Mouse (Mus musculus): ENCODE data around the gene Wdr18. TPM values are rescaled to one million over a fixed set of nuclear protein-coding genes. Genes with fewer than 3 reads are reported as not detected.

Gene Wdr18
- polyA plus RNA-seq, 1 experiment from 2014 or later: 87.5 TPM

DNA sequence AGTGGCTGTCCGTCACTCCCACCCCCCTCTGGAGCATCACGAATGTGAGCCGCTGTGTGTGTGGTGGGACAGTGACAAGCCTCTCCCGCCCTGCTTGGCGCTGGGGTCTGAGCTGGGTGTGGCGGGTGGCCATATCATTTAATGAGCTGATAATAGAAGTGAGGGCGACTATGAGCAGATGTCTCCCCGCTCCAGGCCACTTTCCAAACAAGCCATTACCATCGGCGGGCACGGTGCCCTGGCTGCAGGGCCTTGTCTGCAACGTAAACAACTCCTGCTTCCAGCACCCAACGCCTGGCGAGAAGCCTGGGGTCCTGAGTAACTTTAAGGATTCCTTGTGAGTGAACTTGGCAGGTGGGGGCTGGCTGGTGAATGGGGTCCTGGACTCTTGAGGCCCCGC is 37.9 kb downstream of the Wdr18 start:
- peak overlapping the region; percentile 87 for H3K4me2 ChIP-seq
- peak overlapping the region; percentile 54 for H3K4me3 ChIP-seq
- no peaks in the 10 kb centered on the region for H3K9me3 ChIP-seq
- peaks cover 25% of the 10 kb centered on the region for H3K4me1 ChIP-seq
- peaks cover 12% of the 10 kb centered on the region; the same call in 1 of the 2 replicates for H3K27me3 ChIP-seq (replicated peaks)
- 3% methylated on average over 15 of the region's 15 CpGs for WGBS
- no peaks in the 10 kb centered on the region for H3K36me3 ChIP-seq (replicated peaks)
- peak overlapping the region; percentile 66; the same call in 1 of the 2 replicates for H3K27ac ChIP-seq
- ATAC-seq (replicated peaks): peak; percentile 38
- H3K9ac ChIP-seq: peak overlapping the region; percentile 32; the same call in 1 of the 2 replicates

GRCm38 (mm10) chr10:80001945-80002344 is 42.0 kb downstream of the Wdr18 start:
- peaks cover 14% of the 10 kb centered on the region for H3K4me1 ChIP-seq
- no peak for ATAC-seq (replicated peaks)
- H3K36me3 ChIP-seq (replicated peaks): no peaks in the 10 kb centered on the region
- H3K9me3 ChIP-seq: no peaks in the 10 kb centered on the region
- H3K9ac ChIP-seq: no peak overlapping the region
- WGBS: 81% methylated on average over 9 of the region's 9 CpGs
- peaks cover 22% of the 10 kb centered on the region; the same call in 1 of the 2 replicates for H3K27me3 ChIP-seq (replicated peaks)
- H3K4me2 ChIP-seq: no peak overlapping the region
- H3K4me3 ChIP-seq: no peak overlapping the region
- no peak overlapping the region for H3K27ac ChIP-seq

- Histone ChIP-seq H3K27me3 (replicated peaks) (peaks cover 22% of the 10 kb centered on the region; the same call in 1 of the 2 replicates), H3K36me3 (replicated peaks) (no peaks in the 10 kb centered on the region), H3K4me1 (peaks cover 6% of the 10 kb centered on the region), H3K9me3 (no peaks in the 10 kb centered on the region), H3K4me2 (no peak overlapping the region), H3K27ac (no peak overlapping the region), H3K9ac (no peak overlapping the region), H3K4me3 (no peak overlapping the region)
- no peak for ATAC-seq (replicated peaks)
- 26% methylated on average over 21 of the region's 21 CpGs for WGBS
Observed at GRCm38 (mm10) chr10:80002829-80003228, 42.9 kb downstream of the Wdr18 start.

DNA sequence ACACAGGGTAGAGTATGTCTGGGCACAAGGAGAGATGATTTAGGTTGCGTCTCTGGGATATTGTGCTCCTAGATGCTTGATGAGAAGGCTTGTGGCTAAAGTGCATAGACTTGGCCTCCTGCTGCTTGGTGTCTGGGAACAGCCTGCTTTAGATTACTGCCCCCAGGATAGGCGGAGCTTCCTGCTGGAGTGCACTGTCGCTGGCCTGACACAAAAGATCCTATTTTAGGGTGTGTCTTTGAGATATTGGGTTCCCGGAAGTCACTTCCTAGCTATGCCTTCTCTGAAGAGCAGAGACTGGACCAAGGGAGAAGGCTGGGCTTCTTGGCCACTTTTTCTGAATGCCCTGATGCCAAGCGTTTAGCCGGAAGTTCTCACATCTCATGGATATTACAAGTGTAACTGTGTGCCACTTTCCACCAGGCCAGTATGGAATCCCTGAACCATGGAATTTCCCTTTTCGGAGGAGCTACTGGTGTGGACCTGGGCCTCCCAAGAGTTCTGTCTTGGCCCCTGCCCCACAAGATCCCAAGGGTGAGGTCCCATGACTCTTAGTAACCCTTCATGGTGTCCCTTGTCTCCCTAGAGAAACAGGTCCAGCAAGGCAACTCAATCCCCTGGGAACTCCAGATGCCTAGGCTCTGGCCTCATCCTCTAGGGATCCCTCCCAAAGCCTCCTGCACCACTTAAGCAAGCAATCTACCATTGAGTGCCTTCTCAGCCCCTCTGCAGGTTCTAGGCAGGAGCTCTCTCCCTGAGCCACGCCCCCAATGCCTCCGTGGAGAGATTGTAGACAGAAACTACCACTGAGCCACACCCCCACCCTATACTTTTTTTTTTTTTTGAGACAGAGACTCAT is 43.7 kb downstream of the Wdr18 start:
- Histone ChIP-seq H3K4me2 (no peak overlapping the region), H3K9ac (no peak overlapping the region), H3K4me3 (no peak overlapping the region), H3K9me3 (no peaks in the 10 kb centered on the region), H3K27ac (no peak overlapping the region), H3K27me3 (replicated peaks) (peaks cover 22% of the 10 kb centered on the region; the same call in 1 of the 2 replicates), H3K36me3 (replicated peaks) (no peaks in the 10 kb centered on the region; the same call in 1 of the 2 replicates), H3K4me1 (no peaks in the 10 kb centered on the region)
- WGBS: 68% methylated on average over 9 of the region's 9 CpGs
- no peak for ATAC-seq (replicated peaks)

DNA sequence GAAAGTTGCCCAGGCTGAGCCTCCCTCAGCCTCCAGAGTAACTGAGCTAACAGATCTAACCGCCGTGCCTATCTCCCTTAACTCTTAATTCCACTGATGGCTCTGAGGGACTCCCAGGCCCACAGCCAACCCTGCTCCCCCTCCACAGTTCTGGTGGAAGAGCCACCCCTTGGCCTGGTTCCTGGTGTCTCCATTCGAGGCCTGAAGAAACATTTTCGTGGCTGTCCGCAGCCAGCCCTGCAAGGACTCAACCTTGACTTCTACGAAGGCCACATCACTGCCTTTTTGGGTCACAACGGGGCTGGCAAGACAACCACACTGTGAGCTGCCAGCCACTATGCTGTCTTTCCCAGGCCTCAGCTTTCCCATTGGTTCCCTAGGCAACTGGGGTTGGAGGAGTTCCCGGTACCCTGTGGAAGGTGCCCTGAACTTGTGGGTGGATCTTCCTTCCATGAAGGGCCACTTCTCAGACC is 44.3 kb downstream of the Wdr18 start:
- Histone ChIP-seq H3K27me3 (replicated peaks) (peaks cover 22% of the 10 kb centered on the region; the same call in 1 of the 2 replicates), H3K9me3 (no peaks in the 10 kb centered on the region), H3K4me2 (no peak overlapping the region), H3K9ac (no peak overlapping the region), H3K4me3 (no peak overlapping the region), H3K4me1 (no peaks in the 10 kb centered on the region), H3K27ac (no peak overlapping the region), H3K36me3 (replicated peaks) (no peaks in the 10 kb centered on the region; the same call in 1 of the 2 replicates)
- WGBS: 86% methylated on average over 8 of the region's 8 CpGs
- no peak for ATAC-seq (replicated peaks)

- Histone ChIP-seq H3K4me2 (no peak overlapping the region), H3K9me3 (peaks cover 13% of the 10 kb centered on the region), H3K36me3 (replicated peaks) (peaks cover 14% of the 10 kb centered on the region), H3K27ac (no peak overlapping the region), H3K4me1 (no peaks in the 10 kb centered on the region), H3K4me3 (no peak overlapping the region), H3K27me3 (replicated peaks) (peaks cover 37% of the 10 kb centered on the region), H3K9ac (no peak overlapping the region)
- 83% methylated on average over 6 of the region's 6 CpGs for WGBS
- ATAC-seq (replicated peaks): no peak
Observed at GRCm38 (mm10) chr10:80011740-80012139, 51.8 kb downstream of the Wdr18 start.

DNA sequence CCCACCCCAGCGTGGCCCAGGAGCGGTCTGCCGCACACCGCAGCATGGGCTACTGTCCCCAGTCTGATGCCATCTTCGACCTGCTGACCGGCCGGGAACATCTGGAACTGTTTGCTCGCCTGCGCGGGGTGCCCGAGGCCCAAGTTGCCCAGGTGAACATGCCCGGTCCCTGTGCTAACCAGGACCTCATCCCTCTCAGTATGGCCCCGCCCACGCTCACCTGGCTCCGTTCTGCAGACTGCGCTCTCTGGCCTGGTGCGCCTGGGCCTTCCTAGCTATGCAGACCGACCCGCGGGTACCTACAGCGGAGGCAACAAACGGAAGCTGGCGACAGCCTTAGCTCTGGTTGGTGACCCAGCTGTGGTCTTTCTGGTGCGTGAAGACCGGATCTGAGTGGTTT is 53.7 kb downstream of the Wdr18 start:
- H3K4me1 ChIP-seq: no peaks in the 10 kb centered on the region
- no peak overlapping the region for H3K4me3 ChIP-seq
- H3K9me3 ChIP-seq: peaks cover 13% of the 10 kb centered on the region
- peaks cover 41% of the 10 kb centered on the region for H3K27me3 ChIP-seq (replicated peaks)
- H3K36me3 ChIP-seq (replicated peaks): peaks cover 14% of the 10 kb centered on the region
- no peak overlapping the region for H3K9ac ChIP-seq
- no peak for ATAC-seq (replicated peaks)
- H3K27ac ChIP-seq: no peak overlapping the region
- no peak overlapping the region for H3K4me2 ChIP-seq
- 34% methylated on average over 25 of the region's 25 CpGs for WGBS

DNA sequence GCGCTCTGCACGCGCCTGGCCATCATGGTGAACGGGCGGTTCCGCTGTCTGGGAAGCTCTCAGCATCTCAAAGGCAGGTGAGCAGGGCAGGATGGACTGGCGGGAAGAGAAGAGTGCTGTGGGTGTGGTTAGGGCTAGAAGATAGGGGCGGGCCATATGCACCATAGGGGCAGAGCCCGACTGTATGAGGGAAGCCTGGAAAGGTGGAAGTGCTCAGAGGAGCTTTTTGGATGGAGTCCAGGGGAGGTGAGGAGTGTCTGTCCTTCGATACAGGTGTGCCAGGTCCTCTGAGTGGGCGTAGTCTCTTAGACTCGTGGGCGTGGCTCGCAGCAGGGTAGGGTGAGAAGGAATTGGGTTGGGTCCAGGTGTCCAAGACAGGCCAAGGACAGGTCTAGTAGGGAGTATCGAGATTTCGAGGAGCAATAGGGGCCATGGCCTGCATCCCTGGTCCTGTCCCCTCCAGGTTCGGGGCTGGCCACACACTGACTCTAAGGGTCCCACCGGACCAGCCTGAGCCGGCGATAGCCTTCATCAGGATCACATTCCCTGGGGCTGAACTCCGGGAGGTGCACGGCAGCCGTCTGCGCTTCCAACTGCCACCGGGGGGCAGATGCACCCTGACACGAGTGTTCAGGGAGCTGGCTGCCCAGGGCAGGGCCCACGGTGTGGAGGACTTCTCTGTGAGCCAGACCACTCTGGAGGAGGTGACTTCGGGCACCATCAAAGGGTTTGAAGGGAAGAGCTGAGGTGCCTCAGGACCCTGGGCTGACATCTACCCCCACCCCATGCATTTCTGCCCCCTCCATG is 54.7 kb downstream of the Wdr18 start:
- Histone ChIP-seq H3K9ac (no peak overlapping the region), H3K4me2 (no peak overlapping the region), H3K27ac (no peak overlapping the region), H3K36me3 (replicated peaks) (peaks cover 14% of the 10 kb centered on the region), H3K9me3 (peaks cover 13% of the 10 kb centered on the region), H3K4me3 (no peak overlapping the region), H3K27me3 (replicated peaks) (peaks cover 52% of the 10 kb centered on the region), H3K4me1 (no peaks in the 10 kb centered on the region)
- 25% methylated on average over 28 of the region's 28 CpGs for WGBS
- no peak for ATAC-seq (replicated peaks)

DNA sequence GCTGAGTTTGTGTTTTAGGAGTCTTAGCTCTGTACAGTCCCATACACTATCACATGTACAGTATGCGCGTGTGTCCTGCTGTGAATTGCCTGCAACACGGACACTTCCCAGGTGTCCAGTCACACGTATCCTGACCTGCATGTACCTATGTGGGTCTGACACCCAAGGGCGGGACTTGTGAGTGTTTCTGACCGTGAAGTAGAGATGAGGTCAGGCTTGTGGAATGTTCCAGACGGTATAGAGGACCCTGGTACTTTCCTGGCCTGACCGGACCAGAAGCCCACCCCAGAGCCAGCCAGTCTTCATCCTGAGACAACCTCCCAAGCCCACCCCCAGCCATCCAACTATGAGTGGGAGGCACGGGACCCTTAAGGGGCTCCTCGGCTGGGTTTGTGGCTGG is 55.6 kb downstream of the Wdr18 start:
- Histone ChIP-seq H3K9ac (no peak overlapping the region), H3K4me3 (no peak overlapping the region), H3K4me2 (no peak overlapping the region), H3K36me3 (replicated peaks) (peaks cover 9% of the 10 kb centered on the region; the same call in 1 of the 2 replicates), H3K9me3 (peaks cover 6% of the 10 kb centered on the region), H3K27ac (no peak overlapping the region), H3K4me1 (no peaks in the 10 kb centered on the region), H3K27me3 (replicated peaks) (peaks cover 57% of the 10 kb centered on the region)
- ATAC-seq (replicated peaks): no peak
- WGBS: 84% methylated on average over 10 of the region's 10 CpGs

- H3K36me3 ChIP-seq (replicated peaks): peaks cover under 1% of the 10 kb centered on the region; the same call in 1 of the 2 replicates
- H3K27me3 ChIP-seq (replicated peaks): peaks cover 59% of the 10 kb centered on the region
- no peak within 1 kb of the TSS for H3K27ac ChIP-seq
- H3K4me2 ChIP-seq: no peak within 1 kb of the TSS
- H3K4me1 ChIP-seq: no peaks in the 10 kb centered on the region
- 69% methylated on average over 11 of the region's 11 CpGs for WGBS
- H3K4me3 ChIP-seq: no peak within 1 kb of the TSS
- no peak for ATAC-seq (replicated peaks)
- no peak within 1 kb of the TSS for H3K9ac ChIP-seq
- H3K9me3 ChIP-seq: no peaks in the 10 kb centered on the region
Observed at GRCm38 (mm10) chr10:80016511-80016910, 56.6 kb downstream of the Wdr18 start, which contains the start of gene Arhgap45. Gene Arhgap45, plus strand, starts transcription at chr10:80016653.

- no peak for ATAC-seq (replicated peaks)
- Histone ChIP-seq H3K9me3 (no peaks in the 10 kb centered on the region), H3K4me1 (no peaks in the 10 kb centered on the region), H3K36me3 (replicated peaks) (no peaks in the 10 kb centered on the region), H3K27ac (no peak overlapping the region), H3K4me3 (no peak overlapping the region), H3K4me2 (no peak overlapping the region), H3K27me3 (replicated peaks) (peaks cover 54% of the 10 kb centered on the region), H3K9ac (no peak overlapping the region)
- WGBS: 89% methylated on average over 10 of the region's 10 CpGs
Observed at GRCm38 (mm10) chr10:80016931-80017330, 57.0 kb downstream of the Wdr18 start.

GRCm38 (mm10) chr10:80017361-80017760 is 57.4 kb downstream of the Wdr18 start:
- 69% methylated on average over 3 of the region's 3 CpGs for WGBS
- peaks cover 54% of the 10 kb centered on the region for H3K27me3 ChIP-seq (replicated peaks)

More at GRCm38 (mm10) chr10:80017361-80017760, 57.4 kb downstream of the Wdr18 start:
- H3K9me3 ChIP-seq: no peaks in the 10 kb centered on the region
- no peak for ATAC-seq (replicated peaks)
- H3K9ac ChIP-seq: no peak overlapping the region
- H3K4me3 ChIP-seq: no peak overlapping the region
- H3K4me1 ChIP-seq: no peaks in the 10 kb centered on the region
- no peak overlapping the region for H3K27ac ChIP-seq
- H3K36me3 ChIP-seq (replicated peaks): no peaks in the 10 kb centered on the region
- no peak overlapping the region for H3K4me2 ChIP-seq

All from midbrain, embryonic 15.5 days (tissue).